In genomic region chr1:91540271-91540826, GRCm38 (mm10) we compare ENCODE assay signal across 7 mouse cellular contexts. TPM values are rescaled to one million over a fixed set of nuclear protein-coding genes. Genes with fewer than 3 reads are reported as not detected.
DNase-seq lines count a peak whose midpoint lies in the region; ATAC-seq lines count a peak whose summit lies in the region.

TSS of gene Asb1 (plus strand) at chr1:91540544.

- no peaks in the 10 kb centered on the region for H3K9me3 ChIP-seq in embryonic facial prominence, embryonic 12.5 days
- H3K9me3 ChIP-seq in limb, embryonic 11.5 days (ENCODE audit: control insufficient read depth, low read length), result no peaks in the 10 kb centered on the region
- no peaks in the 10 kb centered on the region for H3K9me3 ChIP-seq in midbrain, embryonic 14.5 days (ENCODE audit: control insufficient read depth, low read length)

- 0 out of 2 replicates have a peak within 1 kb of the TSS, but pooled peaks have one; percentile 37 for H3K27ac ChIP-seq in embryonic facial prominence, embryonic 12.5 days
- no peak within 1 kb of the TSS for H3K27ac ChIP-seq in limb, embryonic 11.5 days (replicated peaks; ENCODE audit: low read depth, low read length)
- H3K27ac ChIP-seq in midbrain, embryonic 14.5 days (replicated peaks; ENCODE audit: low read depth, low read length), result peak within 1 kb of the TSS; percentile 70

- H3K27me3 ChIP-seq in embryonic facial prominence, embryonic 12.5 days, result peaks cover 32% of the 10 kb centered on the region
- H3K27me3 ChIP-seq in limb, embryonic 11.5 days (ENCODE audit: control insufficient read depth, insufficient read depth, low read length), result peaks cover 16% of the 10 kb centered on the region; the same call in 1 of the 2 replicates
- H3K27me3 ChIP-seq in midbrain, embryonic 14.5 days (ENCODE audit: control insufficient read depth, insufficient read depth, low read length), result peaks cover 4% of the 10 kb centered on the region; the same call in 1 of the 2 replicates

- peaks cover 11% of the 10 kb centered on the region for H3K4me1 ChIP-seq in embryonic facial prominence, embryonic 12.5 days
- peaks cover 10% of the 10 kb centered on the region for H3K4me1 ChIP-seq in limb, embryonic 11.5 days (ENCODE audit: control insufficient read depth, insufficient read depth, low read length)
- H3K4me1 ChIP-seq in midbrain, embryonic 14.5 days (ENCODE audit: control insufficient read depth, insufficient read depth, low read length), result peaks cover 17% of the 10 kb centered on the region

- H3K4me3 ChIP-seq in embryonic facial prominence, embryonic 12.5 days, result peak within 1 kb of the TSS; percentile 90
- H3K4me3 ChIP-seq in limb, embryonic 11.5 days (ENCODE audit: low read depth, low read length), result peak within 1 kb of the TSS; percentile 84
- peak within 1 kb of the TSS; percentile 91 for H3K4me3 ChIP-seq in midbrain, embryonic 14.5 days (replicated peaks; ENCODE audit: low read depth, low read length)

- peak within 1 kb of the TSS; percentile 69 for H3K9ac ChIP-seq in embryonic facial prominence, embryonic 12.5 days
- peak within 1 kb of the TSS; percentile 51 for H3K9ac ChIP-seq in limb, embryonic 11.5 days (ENCODE audit: low read length)
- H3K9ac ChIP-seq in midbrain, embryonic 14.5 days (replicated peaks; ENCODE audit: low read length), result peak within 1 kb of the TSS; percentile 84

- H3K36me3 ChIP-seq in embryonic facial prominence, embryonic 12.5 days, result peaks cover 7% of the 10 kb centered on the region; the same call in 1 of the 2 replicates
- H3K36me3 ChIP-seq in limb, embryonic 11.5 days (ENCODE audit: control insufficient read depth, insufficient read depth, low read length), result no peaks in the 10 kb centered on the region
- peaks cover 13% of the 10 kb centered on the region for H3K36me3 ChIP-seq in midbrain, embryonic 14.5 days (ENCODE audit: control insufficient read depth, insufficient read depth, low read length)

- 1% methylated on average over 41 of the region's 41 CpGs for WGBS in embryonic facial prominence, embryonic 12.5 days
- WGBS in limb, embryonic 11.5 days, result under 1% methylated on average over 41 of the region's 41 CpGs
- WGBS in midbrain, embryonic 14.5 days, result under 1% methylated on average over 41 of the region's 41 CpGs

- peak; percentile 94 for ATAC-seq in embryonic facial prominence, embryonic 12.5 days (ENCODE audit: insufficient number of reproducible peaks, insufficient read depth, low FRiP score, low TSS enrichment)
- peak; percentile 94 for ATAC-seq in limb, embryonic 11.5 days (ENCODE audit: insufficient number of reproducible peaks, low FRiP score, low TSS enrichment, low read depth)
- ATAC-seq in midbrain, embryonic 14.5 days (ENCODE audit: low FRiP score, low TSS enrichment), result peak; percentile 96

- peak within 1 kb of the TSS; percentile 96 for H3K4me2 ChIP-seq in embryonic facial prominence, embryonic 12.5 days (replicated peaks)
- peak within 1 kb of the TSS; percentile 97 for H3K4me2 ChIP-seq in limb, embryonic 11.5 days (ENCODE audit: low read depth, severe bottlenecking)
- peak within 1 kb of the TSS; percentile 95 for H3K4me2 ChIP-seq in midbrain, embryonic 14.5 days (ENCODE audit: low read length)

- peak; percentile 91 for DNase-seq in adrenal gland, postnatal 25 days
- peak; percentile 100 for DNase-seq in heart, adult 11 months
- DNase-seq in kidney, adult 18-20 months, result peak; percentile 97
- peak; percentile 95 for DNase-seq in limb, embryonic 11.5 days (ENCODE audit: low spot score)
- DNase-seq in midbrain, embryonic 14.5 days, result peak; percentile 97
- peak; percentile 91 to 97 for DNase-seq in spleen, adult 18-20 months

RNA-seq across cellular contexts. Expression of gene Asb1, which starts in this region (rescaled TPM):
- 17.0 and 19.3 TPM in 2 replicates for total RNA-seq in adrenal gland, postnatal 25 days (2021)
- polyA plus RNA-seq in embryonic facial prominence, embryonic 12.5 days (2016; fragmentation: Nextera tagmentation; extraction: Ambion mirVana), result 9.0 and 9.2 TPM in 2 replicates
- polyA plus RNA-seq in limb, embryonic 11.5 days (2014; fragmentation: Nextera tagmentation; extraction: Ambion mirVana), result 6.7 and 7.6 TPM in 2 replicates
- polyA plus RNA-seq in midbrain, embryonic 14.5 days (2014; fragmentation: Nextera tagmentation; extraction: Ambion mirVana), result 10.6 and 14.9 TPM in 2 replicates
